Mouse (Mus musculus) limb, embryonic 11.5 days (tissue): ENCODE results near the gene Rptor. TPM values are rescaled to one million over a fixed set of nuclear protein-coding genes. Genes with fewer than 3 reads are reported as not detected.

Experiments used
- ATAC-seq: fragments of 200-750 bp; cut with Nextera tagmentation; 2 replicates; pipeline ENCODE4 v1.8.0; 2017; ENCODE audit warnings: low read depth; ENCODE audit not compliant: insufficient number of reproducible peaks, low FRiP score, low TSS enrichment
- DNase-seq: peaks from one replicate; pipeline ENCODE4 v3.0.0-alpha.2; 2015; ENCODE audit warnings: low spot score
- H3K27ac ChIP-seq: fragments of 300-500 bp; sonication (generic); replicated peaks from 2 replicates; pipeline ENCODE4 v1.5.1; 2014; ENCODE audit warnings: low read depth, mild to moderate bottlenecking, low read length
- H3K27me3 ChIP-seq: fragments of 300-500 bp; sonication (generic); 2 replicates; pipeline ENCODE4 v1.6.1; 2014; ENCODE audit warnings: mild to moderate bottlenecking, low read length, mixed read lengths; ENCODE audit not compliant: control insufficient read depth, insufficient read depth
- H3K36me3 ChIP-seq: fragments of 300-500 bp; sonication (generic); 2 replicates; pipeline ENCODE4 v1.6.1; 2014; ENCODE audit warnings: mild to moderate bottlenecking, low read length, moderate library complexity, mixed read lengths; ENCODE audit not compliant: control insufficient read depth, insufficient read depth
- H3K4me1 ChIP-seq: fragments of 300-500 bp; sonication (generic); 2 replicates; pipeline ENCODE4 v1.6.1; 2014; ENCODE audit warnings: low read length, mixed read lengths; ENCODE audit not compliant: control insufficient read depth, insufficient read depth
- H3K4me2 ChIP-seq: fragments of 300-500 bp; sonication (generic); 2 replicates; pipeline ENCODE4 v1.6.1; 2014; ENCODE audit warnings: low read depth, mild to moderate bottlenecking, moderate library complexity; ENCODE audit not compliant: severe bottlenecking
- H3K4me3 ChIP-seq: fragments of 300-500 bp; sonication (generic); 2 replicates; pipeline ENCODE4 v1.5.1; 2014; ENCODE audit warnings: low read depth, low read length
- H3K9ac ChIP-seq: fragments of 300-500 bp; sonication (generic); 2 replicates; pipeline ENCODE4 v1.6.1; 2014; ENCODE audit warnings: mild to moderate bottlenecking, low read length
- H3K9me3 ChIP-seq: fragments of 300-500 bp; sonication (generic); 2 replicates; pipeline ENCODE4 v1.6.1; 2016; ENCODE audit warnings: low read length; ENCODE audit not compliant: control insufficient read depth
- WGBS: fragments of 180-500 bp; shearing (Covaris S2); extraction: QIAGEN DNeasy Blood & Tissue Kit; methylation state at CpG from one replicate; pipeline ENCODE4 v1.1.7; 2014; 5-methylcytosine and 5-hydroxymethylcytosine counted together
- polyA plus RNA-seq: library from polyadenylated mRNA; unstranded; fragments of >200 nt; fragmentation: Nextera tagmentation; extraction: Ambion mirVana; gene quantifications from 2 replicates; pipeline ENCODE4 v1.2.1, GENCODE M21; 2014

The Rptor gene
- polyA plus RNA-seq, 1 experiment from 2014 or later, result 13.8 TPM

- no peak for ATAC-seq
- no peak overlapping the region for H3K4me2 ChIP-seq
- H3K4me1 ChIP-seq, result no peaks in the 10 kb centered on the region
- no peaks in the 10 kb centered on the region for H3K27me3 ChIP-seq
- H3K9ac ChIP-seq, result no peak overlapping the region
- 64% methylated on average over 3 of the region's 3 CpGs for WGBS
- H3K9me3 ChIP-seq, result no peaks in the 10 kb centered on the region
- no peak overlapping the region for H3K27ac ChIP-seq
- no peak for DNase-seq
- H3K4me3 ChIP-seq, result no peak overlapping the region
- H3K36me3 ChIP-seq, result no peaks in the 10 kb centered on the region
Measured at GRCm38 (mm10) chr11:119627243-119627642, 24.5 kb downstream of the Rptor start.

DNA sequence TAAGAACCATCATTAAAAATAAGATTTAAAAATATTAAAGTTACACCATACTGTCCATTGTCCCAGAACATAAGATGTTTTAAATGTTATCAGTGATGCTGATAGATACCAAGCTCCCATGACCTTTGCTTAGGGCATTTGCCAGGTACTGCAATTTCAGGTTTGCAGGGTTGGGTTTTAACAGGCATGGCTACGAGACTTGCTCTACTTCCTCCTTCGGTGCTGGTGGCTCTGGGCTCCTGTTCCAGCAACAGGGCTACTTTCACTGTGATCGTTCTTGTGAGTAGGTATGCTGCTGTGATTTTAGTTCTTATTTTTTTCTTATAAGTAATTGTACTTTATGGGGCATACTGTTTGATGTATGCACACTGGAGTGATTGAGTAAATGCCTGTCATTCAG is 26.4 kb downstream of the Rptor start:
- WGBS, result 92% methylated on average over 3 of the region's 3 CpGs
- no peaks in the 10 kb centered on the region for H3K27me3 ChIP-seq
- ATAC-seq (no peak), DNase-seq (no peak)
- H3K27ac ChIP-seq, result no peak overlapping the region
- no peaks in the 10 kb centered on the region for H3K9me3 ChIP-seq
- no peak overlapping the region for H3K4me2 ChIP-seq
- H3K36me3 ChIP-seq, result no peaks in the 10 kb centered on the region
- no peak overlapping the region for H3K9ac ChIP-seq
- H3K4me3 ChIP-seq, result no peak overlapping the region
- no peaks in the 10 kb centered on the region for H3K4me1 ChIP-seq

GRCm38 (mm10) chr11:119630329-119630728 is 27.6 kb downstream of the Rptor start:
- Histone ChIP-seq H3K27ac (no peak overlapping the region), H3K9me3 (no peaks in the 10 kb centered on the region), H3K9ac (no peak overlapping the region), H3K4me2 (no peak overlapping the region), H3K4me3 (no peak overlapping the region), H3K27me3 (no peaks in the 10 kb centered on the region), H3K36me3 (no peaks in the 10 kb centered on the region), H3K4me1 (no peaks in the 10 kb centered on the region)
- DNase-seq (no peak), ATAC-seq (no peak)
- 84% methylated on average over 5 of the region's 5 CpGs for WGBS

DNA sequence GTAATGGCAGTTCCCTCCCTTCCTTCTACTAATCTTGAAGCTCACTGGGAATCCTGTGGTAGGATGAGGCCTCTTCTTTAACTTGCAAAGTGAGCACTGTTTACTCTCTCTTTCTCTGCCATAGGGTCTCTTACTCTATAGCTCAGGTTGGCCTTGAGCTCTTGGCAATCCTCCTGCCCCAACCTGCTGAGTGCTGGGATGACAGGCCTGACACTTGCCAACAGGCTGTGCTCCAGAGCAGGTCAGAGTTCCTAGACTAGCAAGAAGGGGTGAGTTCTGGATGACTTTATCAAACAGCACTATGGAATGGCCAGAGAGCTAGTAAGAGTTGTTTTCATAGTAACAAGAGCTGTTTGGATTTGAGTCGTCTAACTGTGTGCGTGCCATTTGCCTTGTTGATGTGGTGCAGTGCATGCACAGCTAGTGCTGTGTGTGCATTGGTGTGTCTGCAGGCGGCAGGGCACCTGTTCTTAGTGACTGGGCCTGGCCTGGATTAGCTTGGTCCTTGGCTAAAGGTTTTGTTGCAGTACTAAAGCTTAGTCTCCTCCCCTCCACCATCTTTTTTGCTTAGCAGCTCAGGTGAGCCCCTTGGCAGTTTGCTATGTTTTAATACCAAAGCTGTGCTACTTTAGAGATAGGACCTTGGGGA is 28.6 kb downstream of the Rptor start:
- Histone ChIP-seq H3K9ac (no peak overlapping the region), H3K4me1 (no peaks in the 10 kb centered on the region), H3K9me3 (no peaks in the 10 kb centered on the region), H3K27me3 (no peaks in the 10 kb centered on the region), H3K36me3 (no peaks in the 10 kb centered on the region), H3K27ac (no peak overlapping the region), H3K4me3 (no peak overlapping the region), H3K4me2 (no peak overlapping the region)
- no peak for ATAC-seq
- 62% methylated on average over 3 of the region's 3 CpGs for WGBS
- DNase-seq, result no peak

DNA sequence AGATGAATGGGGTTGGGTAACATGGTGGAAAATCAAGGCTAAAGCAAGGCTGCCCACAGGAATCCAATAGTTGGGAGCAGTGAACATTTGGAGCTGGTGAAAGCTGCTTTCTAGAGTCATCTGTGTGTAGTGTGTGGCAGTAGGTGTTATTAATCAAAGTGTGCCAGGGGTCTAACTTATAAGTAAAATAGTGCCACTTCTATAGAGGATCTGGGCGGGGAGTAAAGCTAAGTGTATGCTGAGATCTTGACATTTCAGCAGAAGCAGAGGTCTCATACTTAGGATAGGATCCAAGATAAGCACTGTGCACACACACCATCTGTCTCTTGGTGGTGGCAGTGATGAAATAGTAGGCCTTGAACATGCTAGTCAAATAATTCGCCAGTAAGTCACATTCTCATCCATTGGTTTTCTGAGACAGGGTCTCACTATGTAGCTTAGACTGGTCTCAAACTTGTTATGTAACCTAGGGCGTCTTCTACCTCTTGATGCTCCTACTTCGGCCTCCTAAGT is 33.7 kb downstream of the Rptor start:
- 93% methylated on average over 4 of the region's 4 CpGs for WGBS
- no peak overlapping the region for H3K9ac ChIP-seq
- H3K4me3 ChIP-seq, result no peak overlapping the region
- H3K27me3 ChIP-seq, result no peaks in the 10 kb centered on the region
- no peak for ATAC-seq
- H3K36me3 ChIP-seq, result no peaks in the 10 kb centered on the region
- H3K27ac ChIP-seq, result no peak overlapping the region
- H3K4me1 ChIP-seq, result no peaks in the 10 kb centered on the region
- DNase-seq, result no peak
- H3K9me3 ChIP-seq, result no peaks in the 10 kb centered on the region
- H3K4me2 ChIP-seq, result no peak overlapping the region

DNA sequence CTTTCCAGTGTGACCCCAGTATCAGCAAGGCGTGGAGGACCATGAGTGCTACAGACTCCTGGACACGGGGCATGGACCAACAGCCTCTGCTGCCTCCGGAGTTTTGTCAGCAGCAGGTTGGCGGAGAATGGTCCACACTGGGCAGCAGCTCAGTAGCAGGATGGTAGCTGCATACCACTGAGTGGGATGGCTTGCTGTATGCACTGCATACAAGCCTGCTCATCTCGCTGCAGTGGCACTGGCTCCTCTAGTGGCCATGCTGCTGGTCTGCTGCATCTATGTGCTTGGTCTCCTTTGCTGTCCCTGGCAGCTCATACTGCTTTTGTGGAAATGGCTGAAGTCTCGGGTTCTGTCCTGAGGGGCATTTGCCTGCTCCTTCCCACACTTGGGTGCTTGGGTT is 34.8 kb downstream of the Rptor start:
- Histone ChIP-seq H3K4me1 (no peaks in the 10 kb centered on the region), H3K9me3 (no peaks in the 10 kb centered on the region), H3K27ac (no peak overlapping the region), H3K36me3 (no peaks in the 10 kb centered on the region), H3K27me3 (no peaks in the 10 kb centered on the region), H3K4me3 (no peak overlapping the region), H3K9ac (no peak overlapping the region), H3K4me2 (no peak overlapping the region)
- DNase-seq (no peak), ATAC-seq (no peak)
- 77% methylated on average over 6 of the region's 6 CpGs for WGBS

GRCm38 (mm10) chr11:119640491-119640890 is 37.8 kb downstream of the Rptor start:
- Histone ChIP-seq H3K9ac (no peak overlapping the region), H3K4me1 (no peaks in the 10 kb centered on the region), H3K36me3 (no peaks in the 10 kb centered on the region), H3K27ac (no peak overlapping the region), H3K27me3 (no peaks in the 10 kb centered on the region), H3K9me3 (no peaks in the 10 kb centered on the region), H3K4me2 (no peak overlapping the region), H3K4me3 (no peak overlapping the region)
- 86% methylated on average over 9 of the region's 9 CpGs for WGBS
- no peak for DNase-seq
- ATAC-seq, result no peak

GRCm38 (mm10) chr11:119641831-119642381 is 39.2 kb downstream of the Rptor start:
- H3K4me3 ChIP-seq, result no peak overlapping the region
- no peaks in the 10 kb centered on the region for H3K36me3 ChIP-seq
- no peaks in the 10 kb centered on the region for H3K4me1 ChIP-seq
- H3K4me2 ChIP-seq, result no peak overlapping the region
- WGBS, result 89% methylated on average over 9 of the region's 9 CpGs
- H3K27ac ChIP-seq, result no peak overlapping the region
- no peak for ATAC-seq
- no peaks in the 10 kb centered on the region for H3K9me3 ChIP-seq
- no peaks in the 10 kb centered on the region for H3K27me3 ChIP-seq
- no peak for DNase-seq
- no peak overlapping the region for H3K9ac ChIP-seq

- Histone ChIP-seq H3K27ac (no peak overlapping the region), H3K4me2 (no peak overlapping the region), H3K4me3 (no peak overlapping the region), H3K9me3 (no peaks in the 10 kb centered on the region), H3K9ac (no peak overlapping the region), H3K4me1 (no peaks in the 10 kb centered on the region), H3K36me3 (no peaks in the 10 kb centered on the region), H3K27me3 (no peaks in the 10 kb centered on the region)
- ATAC-seq (no peak), DNase-seq (no peak)
- 91% methylated on average over 7 of the region's 7 CpGs for WGBS
Measured at GRCm38 (mm10) chr11:119643347-119643746, 40.6 kb downstream of the Rptor start.
